Mouse (Mus musculus): ENCODE measurements at regions not wholly inside any gene's neighbourhood (a gene's known extent, or its start where the extent isn't known, plus 50 kb on each side); places are given as distances from the start of the nearest gene placed in this dataset.
A peak's percentile ranks its signal among the peaks of the same experiment; 100 is the strongest.

DNA sequence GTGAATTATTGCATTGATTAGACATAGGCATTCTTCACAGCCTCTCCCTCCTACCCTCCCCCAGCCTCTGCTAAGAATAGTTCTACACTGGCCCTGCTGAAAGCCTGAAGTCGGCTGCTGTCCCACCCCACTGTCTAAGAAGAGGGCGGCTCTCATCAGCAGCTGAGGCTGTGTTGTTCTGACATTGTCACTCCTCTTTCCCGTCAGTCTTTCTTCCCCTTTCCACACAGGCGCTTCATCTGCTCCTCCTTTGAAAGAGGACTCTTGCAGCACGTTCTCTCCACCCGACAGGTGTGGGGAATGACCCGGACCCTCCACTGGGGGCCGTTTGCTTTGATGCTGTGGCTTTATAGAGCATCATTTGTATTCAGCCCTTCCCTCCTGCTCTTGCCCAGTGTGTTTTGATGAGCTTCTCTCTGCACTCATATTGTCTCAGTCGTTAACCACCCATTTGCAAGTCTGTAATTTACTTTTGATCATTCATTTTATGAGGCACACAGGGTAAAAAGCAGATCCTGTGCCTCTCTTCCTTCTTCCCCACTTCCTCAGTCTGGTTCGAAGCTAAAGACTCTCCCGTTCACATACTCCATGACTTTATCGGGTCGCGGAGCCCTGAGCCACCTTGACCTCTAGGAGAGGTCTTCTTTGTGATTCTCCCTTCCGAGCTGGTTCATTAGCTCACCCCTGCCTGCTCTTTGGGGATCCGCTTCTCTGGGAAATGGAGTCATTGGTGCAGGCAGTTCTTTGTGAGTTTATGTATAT is 142.2 kb upstream of the Snx19 start:
- DNase-seq (ENCODE audit: low spot score): no peak

DNA sequence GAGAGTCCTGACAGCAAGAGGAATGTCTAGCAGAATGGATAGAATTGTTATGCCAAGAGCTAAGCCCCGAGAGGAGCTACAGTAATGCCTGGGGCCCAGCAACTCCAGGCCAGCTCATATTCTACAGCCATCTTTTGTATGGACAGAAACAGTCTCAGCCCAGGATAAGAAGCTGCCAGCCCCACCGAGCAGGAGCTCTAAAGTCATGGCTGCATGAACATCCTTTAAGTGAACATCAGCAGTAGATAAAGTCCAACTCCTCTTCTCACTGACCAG is 141.6 kb upstream of the Snx19 start:
- DNase-seq (ENCODE audit: low spot score): no peak

DNA sequence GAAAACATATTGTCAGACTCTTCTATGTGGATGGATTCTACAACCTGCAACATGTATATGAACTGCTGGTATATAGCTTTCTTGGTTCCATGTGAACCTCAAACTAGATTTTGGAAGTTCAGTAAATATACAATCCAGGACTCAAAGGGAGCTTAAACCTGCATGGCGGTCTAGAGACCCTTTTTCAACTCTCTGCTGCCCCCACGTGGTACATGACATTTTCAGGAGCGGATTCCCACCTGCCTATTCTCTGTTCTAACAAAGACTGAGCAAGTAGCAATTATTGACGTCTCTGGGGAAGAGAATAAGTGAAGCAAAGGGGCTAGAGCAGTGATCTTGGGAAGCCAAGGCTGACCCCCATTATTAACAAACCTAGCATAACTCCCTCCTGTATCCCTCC is 127.1 kb upstream of the Snx19 start:
- peak; percentile 3 for DNase-seq (ENCODE audit: low spot score)

DNA sequence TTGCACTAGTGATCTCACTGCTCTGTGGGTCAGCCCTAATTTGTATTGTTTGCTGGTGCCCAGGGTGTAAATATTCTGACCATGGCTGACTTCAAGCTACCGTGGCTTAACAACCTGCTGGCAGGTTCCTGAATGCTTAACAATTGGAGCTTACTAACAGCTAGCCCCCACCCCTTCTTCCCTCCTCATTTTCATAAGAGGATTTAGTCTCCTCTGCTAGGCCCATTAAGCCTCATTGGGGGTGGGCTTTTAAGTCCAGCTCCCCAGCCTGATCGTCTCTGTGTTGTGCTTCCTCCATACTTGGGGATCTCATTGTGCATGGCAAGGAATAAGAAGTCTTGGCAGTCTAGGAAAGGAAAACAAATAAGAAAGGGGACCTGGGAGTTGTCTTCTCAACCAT is 118.6 kb upstream of the Snx19 start:
- DNase-seq (ENCODE audit: low spot score): no peak

DNA sequence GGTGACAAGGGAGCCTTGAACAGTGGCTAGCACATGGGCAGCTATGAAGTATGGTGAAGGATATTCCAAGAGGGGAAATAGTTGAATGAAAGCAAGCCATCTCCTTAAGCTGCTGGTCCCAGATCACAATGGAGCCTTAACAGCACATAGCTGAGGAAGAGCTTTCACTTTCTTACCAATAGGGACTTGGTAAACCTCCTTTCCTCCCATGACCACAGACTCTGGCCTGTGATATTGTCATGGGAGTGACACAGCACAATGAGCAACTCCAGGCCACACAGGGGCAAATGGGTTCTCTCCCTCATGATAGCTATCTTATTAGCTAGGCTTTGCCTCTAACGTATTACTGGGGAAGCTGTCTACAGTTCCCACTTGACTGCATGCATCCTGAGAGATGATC is 113.5 kb upstream of the Snx19 start:
- no peak for DNase-seq (ENCODE audit: low spot score)

DNA sequence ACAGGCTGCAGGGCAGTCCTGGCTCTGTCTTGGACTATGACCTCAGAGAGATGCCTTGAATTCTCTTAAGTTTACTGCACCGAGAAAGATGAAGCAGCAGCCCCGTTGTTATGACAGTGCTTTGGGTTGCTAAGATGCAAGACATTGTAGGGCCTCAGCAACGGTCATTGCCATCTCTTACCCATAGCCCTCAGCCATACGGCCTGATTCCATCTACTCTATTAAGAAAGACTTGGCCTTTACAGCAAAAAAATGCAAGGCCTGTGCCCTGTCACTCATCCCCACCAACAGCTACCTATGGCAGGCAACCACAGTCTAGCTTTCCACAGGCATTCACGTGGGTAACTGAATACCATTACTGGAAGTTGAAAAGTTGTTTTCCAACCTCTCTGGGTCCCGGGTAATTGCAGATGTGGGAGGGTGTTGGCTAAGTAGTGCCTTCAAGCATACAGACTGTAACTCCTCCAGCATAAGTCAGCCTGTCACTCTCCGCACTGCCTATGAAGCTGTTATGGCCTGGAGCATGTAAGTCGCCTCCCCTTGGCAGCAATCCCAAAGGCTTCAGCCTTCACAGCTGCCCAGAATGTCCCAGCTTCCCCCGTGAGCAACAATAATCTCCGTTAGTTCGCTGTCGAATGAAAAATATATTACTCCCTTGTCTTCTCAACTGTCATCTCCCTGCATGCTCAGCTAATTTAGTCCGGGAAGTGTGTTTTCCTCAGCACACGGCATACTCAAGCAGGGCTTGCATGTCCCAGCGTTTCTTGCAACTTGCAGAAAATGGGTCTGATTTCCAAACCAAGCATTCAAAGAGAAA is 112.3 kb upstream of the Snx19 start:
- DNase-seq (ENCODE audit: low spot score): no peak

DNA sequence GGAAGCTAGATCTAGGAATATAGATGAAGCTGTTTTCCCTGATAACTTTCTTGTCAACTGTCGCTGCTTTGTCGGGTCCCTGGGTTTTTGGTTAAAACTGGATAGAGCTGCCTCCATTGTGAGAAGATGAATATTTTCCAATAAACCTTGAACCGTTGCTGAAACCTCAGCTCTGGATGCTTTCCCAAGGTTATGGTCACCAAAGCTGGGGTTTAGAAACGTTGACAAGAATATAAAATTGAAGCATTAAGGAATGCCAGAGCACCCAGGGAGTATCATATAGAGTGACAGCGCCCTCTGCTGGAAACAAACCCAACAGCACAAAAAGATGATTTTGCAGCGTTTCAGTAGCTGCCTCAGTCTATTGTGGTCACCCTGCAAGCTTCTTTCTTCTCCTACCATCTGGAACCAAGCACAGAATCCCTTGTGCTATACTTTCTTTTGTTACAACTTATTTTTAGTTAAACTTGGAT is 111.7 kb upstream of the Snx19 start:
- DNase-seq (ENCODE audit: low spot score): no peak

DNA sequence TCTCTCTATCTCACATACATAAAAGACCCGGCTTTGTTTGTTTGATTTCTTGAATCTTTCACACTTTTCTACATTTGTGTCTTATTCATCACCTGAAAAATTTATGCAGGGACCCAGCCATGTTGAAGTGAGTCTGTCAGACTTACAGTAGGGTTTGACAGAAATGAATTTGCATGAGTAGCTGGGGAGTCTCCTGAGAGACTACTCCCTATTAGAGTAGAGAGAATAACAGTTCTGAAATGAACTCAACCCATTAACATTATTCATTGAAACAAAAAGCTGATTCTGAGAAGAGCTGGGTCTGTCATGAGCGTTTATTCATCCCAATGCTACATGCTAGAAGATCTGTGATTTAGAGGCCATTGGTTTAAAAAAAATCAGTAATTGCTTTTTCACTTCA is 82.0 kb upstream of the Snx19 start:
- DNase-seq (ENCODE audit: low spot score): no peak

DNA sequence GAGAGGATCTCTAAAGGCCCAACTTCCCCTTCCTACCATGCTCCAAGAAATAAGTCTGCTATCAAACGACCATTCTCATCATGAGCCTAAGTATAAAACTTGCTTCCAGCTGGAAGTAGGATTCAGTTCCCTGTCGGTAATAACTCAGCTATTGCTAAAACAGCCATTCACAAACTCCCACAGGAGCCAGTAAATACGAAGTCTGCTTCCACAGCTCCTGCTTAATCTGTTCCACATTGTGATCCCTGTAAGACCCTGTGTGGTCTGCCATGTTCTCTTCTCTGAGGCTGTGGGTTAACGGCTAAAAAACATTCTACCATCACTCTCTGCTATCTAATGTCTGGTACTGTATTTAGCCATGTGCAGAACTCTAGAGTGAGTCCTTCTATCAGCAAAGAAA is 72.9 kb upstream of the Snx19 start:
- DNase-seq (ENCODE audit: low spot score): no peak

DNA sequence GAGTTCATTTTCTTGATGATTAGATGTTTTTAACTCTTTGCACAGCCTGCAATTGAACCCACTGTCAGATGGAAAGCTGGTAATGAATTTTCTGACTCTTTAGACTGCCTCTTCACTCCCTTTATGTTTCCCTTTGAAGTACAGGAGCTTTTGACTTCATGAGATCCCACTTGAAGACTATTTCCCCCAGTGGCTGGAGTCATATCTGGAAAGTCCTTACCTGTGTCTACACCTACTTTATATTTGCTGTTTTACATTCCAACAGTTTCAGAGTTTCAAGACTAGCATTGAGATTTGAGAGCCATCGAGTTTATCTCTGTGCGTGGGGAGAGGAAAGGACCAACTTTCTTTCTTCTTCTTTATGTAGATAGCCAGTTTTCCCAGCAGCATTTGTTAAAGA is 71.3 kb upstream of the Snx19 start:
- DNase-seq (ENCODE audit: low spot score): no peak

DNA sequence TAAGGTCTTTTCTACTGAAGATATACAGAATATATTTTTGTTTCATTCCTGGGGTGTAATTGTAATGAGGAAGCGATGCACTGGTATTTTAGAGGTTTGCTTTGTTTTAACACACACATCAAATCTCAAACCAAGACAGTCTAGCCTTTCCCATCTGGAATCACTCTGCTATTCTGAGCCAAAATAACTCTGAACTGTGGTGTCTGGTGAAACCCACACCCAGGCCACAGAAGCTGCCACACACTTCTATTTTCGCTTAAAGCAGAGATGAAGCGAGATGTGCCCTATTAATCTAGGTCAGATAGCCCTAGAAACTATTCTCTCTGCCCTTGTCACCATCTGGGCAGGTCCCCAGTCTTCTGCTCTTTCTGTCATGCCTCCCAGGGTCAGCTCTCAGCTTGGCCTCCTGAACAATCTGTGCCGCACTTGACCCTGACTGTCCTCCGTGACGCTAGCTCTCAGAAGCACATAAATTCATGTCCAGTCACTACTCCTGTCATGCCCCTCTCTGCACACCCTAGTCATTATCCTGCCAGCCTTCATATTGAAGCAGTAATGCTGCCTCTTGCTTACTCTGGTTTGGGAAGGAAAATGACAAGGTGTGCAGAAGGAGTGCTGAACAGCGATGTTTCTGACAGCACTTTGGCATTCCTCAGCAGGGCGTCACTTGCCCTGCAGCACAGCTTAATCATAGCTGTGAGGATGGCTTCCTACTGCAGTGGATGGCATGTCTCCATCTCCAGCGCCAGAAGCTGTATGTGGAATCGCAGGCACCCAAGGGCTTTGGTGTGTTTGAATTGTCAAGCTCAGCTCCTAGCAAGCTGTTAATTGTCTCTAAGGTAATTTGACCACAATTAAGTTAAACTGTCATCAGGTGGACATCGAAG is 57.1 kb upstream of the Snx19 start:
- DNase-seq (ENCODE audit: low spot score): no peak

DNA sequence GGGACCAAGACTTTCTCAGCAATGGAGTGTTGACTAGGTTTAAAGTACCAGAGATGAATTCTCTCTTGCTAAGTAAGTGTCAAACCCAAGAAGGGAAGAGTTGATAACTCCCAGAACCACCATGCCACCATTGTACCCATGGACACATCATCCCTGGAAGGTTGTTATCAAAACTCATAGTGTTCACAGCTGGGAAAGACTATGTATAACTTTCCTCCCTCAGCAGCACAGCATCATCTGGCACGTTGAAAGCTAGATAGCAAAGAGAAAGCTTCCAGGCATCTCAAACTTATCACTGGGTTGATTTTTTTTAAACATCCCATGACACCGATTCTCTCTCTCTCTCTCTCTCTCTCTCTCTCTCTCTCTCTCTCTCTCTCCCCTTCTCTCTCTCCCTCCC is 56.1 kb upstream of the Snx19 start:
- DNase-seq (ENCODE audit: low spot score): no peak

DNA sequence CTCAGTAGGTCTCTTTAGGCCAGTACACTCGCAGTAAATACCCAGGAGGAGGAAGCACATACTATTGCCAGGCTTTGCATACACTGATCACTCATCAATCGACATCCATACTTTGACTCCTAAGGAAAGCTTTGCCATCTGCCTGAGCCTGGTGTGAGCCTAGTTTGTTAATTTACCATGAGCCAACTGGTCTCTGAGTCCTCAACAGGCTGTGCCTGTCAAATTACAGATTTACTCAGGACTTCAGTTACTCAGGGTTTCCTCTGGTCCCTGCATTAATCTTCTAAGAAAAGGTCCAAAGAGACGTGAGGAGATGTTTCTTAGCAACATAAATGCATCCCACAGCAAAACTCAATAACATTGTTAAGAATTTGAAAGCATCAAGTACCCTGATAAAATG is 50.0 kb upstream of the Snx19 start:
- no peak for DNase-seq (ENCODE audit: low spot score)
